Mouse (Mus musculus): ENCODE data around the gene Apoa4. TPM values are rescaled to one million over a fixed set of nuclear protein-coding genes. Genes with fewer than 3 reads are reported as not detected.

The Apoa4 gene
- total RNA-seq, 1 experiment: not detected

GRCm38 (mm10) chr9:46243584-46243983 lies 3.1 kb downstream of the Apoa4 start:
- DNase-seq (ENCODE audit: low read depth, low spot score): no peak
- in situ Hi-C loops (cut with MboI; ENCODE audit: low sequenced_read_pairs in 2 of 2, unreplicated experiment in 2 of 2): no loop called here
- H3K4me1 ChIP-seq (ENCODE audit: control insufficient read depth in 2 of 2, insufficient read depth in 2 of 2, low read length in 2 of 2, poor library complexity in 1 of 2): no peaks in the 10 kb centered on the region
- H3K27ac ChIP-seq (ENCODE audit: insufficient read depth, low read depth, low read length, poor library complexity, severe bottlenecking): no peak overlapping the region
- H3K9me3 ChIP-seq (ENCODE audit: control insufficient read depth, insufficient read depth, low read depth, low read length): no peaks in the 10 kb centered on the region
- no peaks in the 10 kb centered on the region for H3K36me3 ChIP-seq (ENCODE audit: control insufficient read depth, insufficient read depth, low read length, poor library complexity, severe bottlenecking)
- H3K9ac ChIP-seq (ENCODE audit: insufficient read depth, low read depth, low read length, poor library complexity, severe bottlenecking): no peak overlapping the region
- no peak overlapping the region for H3K4me3 ChIP-seq (ENCODE audit: insufficient read depth in 1 of 2, low read depth in 1 of 2, low read length in 2 of 2, poor library complexity in 1 of 2, severe bottlenecking in 1 of 2)
- no peak for TF ChIP-seq CHD2 (IDR thresholded peaks at IDR 0.05; ENCODE audit: low read depth, low read length)
- TF ChIP-seq ZC3H11A (IDR thresholded peaks at IDR 0.05; ENCODE audit: borderline replicate concordance, low read depth, low read length): no peak
- no peak for TF ChIP-seq ZNF384 (IDR thresholded peaks at IDR 0.05; ENCODE audit: low read depth, low read length)
- no peak for TF ChIP-seq MAFK (IDR thresholded peaks at IDR 0.05; ENCODE audit: insufficient read depth, low read depth, low read length)
- TF ChIP-seq HCFC1 (IDR thresholded peaks at IDR 0.05; ENCODE audit: borderline replicate concordance, insufficient read depth, low read length): no peak

- Histone ChIP-seq H3K36me3 (ENCODE audit: control insufficient read depth, insufficient read depth, low read length, poor library complexity, severe bottlenecking) (no peaks in the 10 kb centered on the region), H3K9me3 (ENCODE audit: control insufficient read depth, insufficient read depth, low read depth, low read length) (no peaks in the 10 kb centered on the region), H3K4me1 (ENCODE audit: control insufficient read depth in 2 of 2, insufficient read depth in 2 of 2, low read length in 2 of 2, poor library complexity in 1 of 2) (no peaks in the 10 kb centered on the region), H3K4me3 (ENCODE audit: insufficient read depth in 1 of 2, low read depth in 1 of 2, low read length in 2 of 2, poor library complexity in 1 of 2, severe bottlenecking in 1 of 2) (no peak overlapping the region), H3K27ac (ENCODE audit: insufficient read depth, low read depth, low read length, poor library complexity, severe bottlenecking) (no peak overlapping the region), H3K9ac (ENCODE audit: insufficient read depth, low read depth, low read length, poor library complexity, severe bottlenecking) (no peak overlapping the region)
- no peak for TF ChIP-seq ZNF384 (IDR thresholded peaks at IDR 0.05; ENCODE audit: low read depth, low read length)
- peak; percentile 30; the same call in 1 of the 2 replicates for TF ChIP-seq ZC3H11A (IDR thresholded peaks at IDR 0.05; ENCODE audit: borderline replicate concordance, low read depth, low read length)
- no peak for TF ChIP-seq CHD2 (IDR thresholded peaks at IDR 0.05; ENCODE audit: low read depth, low read length)
- no peak for TF ChIP-seq HCFC1 (IDR thresholded peaks at IDR 0.05; ENCODE audit: borderline replicate concordance, insufficient read depth, low read length)
- in situ Hi-C loops (cut with MboI; ENCODE audit: low sequenced_read_pairs in 2 of 2, unreplicated experiment in 2 of 2): no loop called here
- DNase-seq (ENCODE audit: low read depth, low spot score): no peak
Observed at GRCm38 (mm10) chr9:46246752-46247324, 6.3 kb downstream of the Apoa4 start.

- in situ Hi-C loops (cut with MboI; ENCODE audit: low sequenced_read_pairs in 2 of 2, unreplicated experiment in 2 of 2): no loop called here
- TF ChIP-seq MAFK (IDR thresholded peaks at IDR 0.05; ENCODE audit: insufficient read depth, low read depth, low read length): no peak
- no peak for TF ChIP-seq HCFC1 (IDR thresholded peaks at IDR 0.05; ENCODE audit: borderline replicate concordance, insufficient read depth, low read length)
- no peak for TF ChIP-seq ZC3H11A (IDR thresholded peaks at IDR 0.05; ENCODE audit: borderline replicate concordance, low read depth, low read length)
- no peak for TF ChIP-seq ZNF384 (IDR thresholded peaks at IDR 0.05; ENCODE audit: low read depth, low read length)
- TF ChIP-seq CHD2 (IDR thresholded peaks at IDR 0.05; ENCODE audit: low read depth, low read length): no peak
- DNase-seq (ENCODE audit: low read depth, low spot score): no peak
Observed at GRCm38 (mm10) chr9:46256177-46256576, 15.7 kb downstream of the Apoa4 start.

GRCm38 (mm10) chr9:46256658-46257385 lies 16.3 kb downstream of the Apoa4 start:
- Histone ChIP-seq H3K9me3 (ENCODE audit: control insufficient read depth, insufficient read depth, low read depth, low read length) (no peaks in the 10 kb centered on the region), H3K4me1 (ENCODE audit: control insufficient read depth in 2 of 2, insufficient read depth in 2 of 2, low read length in 2 of 2, poor library complexity in 1 of 2) (no peaks in the 10 kb centered on the region), H3K36me3 (ENCODE audit: control insufficient read depth, insufficient read depth, low read length, poor library complexity, severe bottlenecking) (no peaks in the 10 kb centered on the region), H3K27ac (ENCODE audit: insufficient read depth, low read depth, low read length, poor library complexity, severe bottlenecking) (no peak overlapping the region), H3K4me3 (ENCODE audit: insufficient read depth in 1 of 2, low read depth in 1 of 2, low read length in 2 of 2, poor library complexity in 1 of 2, severe bottlenecking in 1 of 2) (no peak overlapping the region), H3K9ac (ENCODE audit: insufficient read depth, low read depth, low read length, poor library complexity, severe bottlenecking) (no peak overlapping the region; the same call in 1 of the 2 replicates)
- in situ Hi-C loops (cut with MboI; ENCODE audit: low sequenced_read_pairs in 2 of 2, unreplicated experiment in 2 of 2): no loop called here
- DNase-seq (ENCODE audit: low read depth, low spot score): no peak
- TF ChIP-seq ZNF384 (IDR thresholded peaks at IDR 0.05; ENCODE audit: low read depth, low read length) (no peak), CHD2 (IDR thresholded peaks at IDR 0.05; ENCODE audit: low read depth, low read length) (no peak), HCFC1 (IDR thresholded peaks at IDR 0.05; ENCODE audit: borderline replicate concordance, insufficient read depth, low read length) (no peak), MAFK (IDR thresholded peaks at IDR 0.05; ENCODE audit: insufficient read depth, low read depth, low read length) (no peak), ZC3H11A (IDR thresholded peaks at IDR 0.05; ENCODE audit: borderline replicate concordance, low read depth, low read length) (no peak)

More at GRCm38 (mm10) chr9:46256177-46256576, 15.7 kb downstream of the Apoa4 start:
- Histone ChIP-seq H3K9ac (ENCODE audit: insufficient read depth, low read depth, low read length, poor library complexity, severe bottlenecking) (no peak overlapping the region), H3K36me3 (ENCODE audit: control insufficient read depth, insufficient read depth, low read length, poor library complexity, severe bottlenecking) (no peaks in the 10 kb centered on the region), H3K27ac (ENCODE audit: insufficient read depth, low read depth, low read length, poor library complexity, severe bottlenecking) (no peak overlapping the region), H3K4me1 (ENCODE audit: control insufficient read depth in 2 of 2, insufficient read depth in 2 of 2, low read length in 2 of 2, poor library complexity in 1 of 2) (no peaks in the 10 kb centered on the region), H3K9me3 (ENCODE audit: control insufficient read depth, insufficient read depth, low read depth, low read length) (no peaks in the 10 kb centered on the region), H3K4me3 (ENCODE audit: insufficient read depth in 1 of 2, low read depth in 1 of 2, low read length in 2 of 2, poor library complexity in 1 of 2, severe bottlenecking in 1 of 2) (no peak overlapping the region)

Data from ES-E14 (cell line).